Mouse (Mus musculus) neutrophil, adult 5-6 weeks (primary cell): ENCODE data around the gene Dpm2. TPM values are rescaled to one million over a fixed set of nuclear protein-coding genes. Genes with fewer than 3 reads are reported as not detected.

Experiments
- ATAC-seq: fragments of 151-379, 151-347 bp; 2 replicates; pipeline ENCODE4 v1.8.0; 2017; ENCODE audit warnings: mild to moderate bottlenecking, moderate TSS enrichment; ENCODE audit not compliant: insufficient number of reproducible peaks, poor library complexity, low FRiP score, severe bottlenecking; ENCODE audit errors: extremely low read depth
- total RNA-seq: library from RNA; stranded (forward); fragments of 200-1000 nt; gene quantifications from 2 replicates; pipeline ENCODE4 v1.2.3, GENCODE M21; 2017

Gene Dpm2
- total RNA-seq, 1 experiment from 2014 or later = 47.6 TPM

DNA sequence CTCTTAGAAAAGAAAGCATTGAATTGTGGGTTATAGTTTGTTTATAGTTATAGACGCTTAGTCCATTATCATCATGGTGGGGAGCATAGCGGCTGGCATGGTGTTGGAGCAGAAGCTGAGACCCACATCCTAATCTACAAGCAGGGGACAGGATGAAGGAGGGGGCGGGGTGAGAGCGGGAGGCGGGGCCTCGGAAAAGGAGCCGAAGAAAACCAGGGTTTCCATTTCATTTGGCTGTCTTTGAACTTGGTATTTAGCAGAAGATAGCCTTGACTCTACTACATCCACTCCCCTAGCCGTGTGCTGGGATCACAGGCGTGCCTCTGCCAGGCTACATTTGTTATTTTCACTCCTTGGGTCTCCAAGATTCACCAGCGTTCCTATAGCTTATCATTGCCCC, 34.0 kb downstream of the Dpm2 start:
- no peak for ATAC-seq

DNA sequence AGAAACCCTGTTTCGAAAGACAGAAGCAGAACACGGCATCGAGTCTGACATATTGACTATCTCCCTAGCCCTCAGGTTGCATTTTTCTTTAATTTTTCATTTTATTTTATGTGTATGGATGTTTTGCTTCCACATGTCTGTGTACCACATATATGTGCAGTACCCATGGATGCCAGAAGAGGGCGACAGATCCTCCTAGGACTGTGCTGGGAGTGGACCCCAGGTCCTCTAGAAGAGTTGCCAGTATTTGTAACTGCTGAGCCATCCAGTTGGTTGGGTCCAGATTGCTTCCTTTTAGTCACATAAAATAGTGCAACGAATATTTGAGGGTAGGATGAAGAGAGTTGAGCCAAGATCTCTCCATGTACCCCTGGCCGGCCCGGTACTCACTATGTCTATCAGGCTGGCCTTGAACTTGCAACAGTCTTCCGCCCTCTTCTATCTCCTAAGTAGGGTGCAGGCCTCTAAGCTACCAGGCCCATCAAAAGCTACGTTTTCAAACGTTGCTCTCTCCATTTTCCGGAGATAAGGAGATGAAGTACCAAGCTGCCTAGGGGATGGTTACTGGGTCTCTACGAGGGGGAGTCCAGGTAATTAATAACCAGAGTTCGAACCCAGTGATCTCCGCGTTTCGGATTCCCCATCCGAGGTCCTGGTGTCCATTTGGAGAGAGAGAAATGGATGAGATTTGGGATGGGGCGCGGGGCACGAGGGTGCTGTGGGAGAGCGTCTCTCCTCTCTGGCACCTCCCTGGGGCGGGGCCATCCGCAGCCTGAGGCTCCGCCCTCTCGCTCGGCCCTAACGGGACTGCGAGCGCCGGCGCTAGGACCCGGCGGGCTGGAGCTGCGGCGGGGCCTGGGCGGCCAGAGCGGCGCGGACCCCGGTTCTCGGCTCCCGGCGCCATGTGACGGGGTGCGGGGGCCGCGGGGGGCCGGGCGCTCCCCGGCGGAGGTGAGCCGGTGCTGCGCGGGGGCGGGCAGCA, 35.8 kb downstream of the Dpm2 start:
- ATAC-seq = peak; percentile 31

- ATAC-seq = peak; percentile 23; the same call in 1 of the 2 replicates
Observed at GRCm38 (mm10) chr2:32607262-32607947, 36.7 kb downstream of the Dpm2 start.

DNA sequence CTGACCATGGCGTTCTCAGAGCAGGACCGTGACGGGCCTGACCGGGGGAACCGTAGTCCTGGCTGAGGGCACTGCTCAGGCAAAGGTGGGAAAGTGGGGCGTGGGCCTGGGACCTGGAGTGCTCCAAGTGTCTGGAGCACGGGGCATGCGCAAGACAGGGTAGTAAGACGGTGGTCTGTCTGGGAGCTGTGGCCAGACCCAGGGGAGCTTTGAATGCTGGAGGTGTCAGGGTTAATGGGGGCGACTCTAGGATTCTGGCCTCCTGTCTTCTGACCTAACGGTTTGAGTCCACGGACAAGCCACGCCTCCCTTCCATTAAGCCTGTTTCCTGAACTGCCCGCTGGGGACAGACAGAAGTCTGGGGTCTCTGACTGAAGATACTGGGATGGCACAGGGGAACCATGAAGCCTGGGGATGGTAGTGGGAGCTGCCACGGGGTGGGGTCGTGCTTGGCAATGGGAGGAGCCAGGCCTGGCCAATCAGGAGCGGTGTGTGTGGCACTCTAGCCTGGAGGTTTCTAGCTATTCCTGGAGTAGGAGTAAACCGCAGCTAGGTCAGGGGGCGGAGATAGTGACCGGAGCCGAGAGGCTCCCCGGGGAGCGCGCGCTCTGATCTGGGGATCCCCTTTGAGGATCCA, 37.6 kb downstream of the Dpm2 start:
- ATAC-seq = peak; percentile 20; the same call in 1 of the 2 replicates

DNA sequence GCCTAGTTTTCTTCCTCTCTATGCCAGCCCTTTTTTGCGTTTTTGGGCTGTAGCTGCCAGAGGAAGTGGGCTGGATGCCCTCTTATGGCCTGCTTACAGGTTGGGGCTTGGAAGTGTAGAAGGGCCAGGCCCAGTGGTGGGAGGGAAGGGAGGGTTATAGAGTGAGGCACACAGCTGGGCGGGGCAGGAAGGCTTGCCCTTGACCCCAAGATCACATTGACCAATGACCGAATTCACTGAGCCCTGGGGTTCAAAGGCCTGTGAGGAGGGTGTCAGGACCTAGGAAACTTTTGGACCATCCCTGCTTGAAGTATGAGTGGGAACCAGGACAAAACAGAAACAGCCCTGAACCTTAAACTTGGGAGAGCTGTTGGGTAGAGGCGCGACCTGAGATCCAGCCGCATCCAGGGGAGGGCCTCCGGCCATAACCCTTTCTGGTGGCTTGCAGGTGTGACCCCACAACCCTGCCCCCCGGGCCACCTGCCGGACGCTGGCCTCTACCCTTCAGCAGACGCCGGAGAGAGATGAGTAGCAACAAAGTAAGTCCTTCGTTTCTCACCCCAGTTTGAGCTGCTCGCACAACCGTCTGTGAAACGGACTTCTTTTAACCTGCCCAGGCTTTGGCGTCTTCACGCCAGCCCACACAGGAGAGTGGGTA, 38.2 kb downstream of the Dpm2 start:
- no peak for ATAC-seq

GRCm38 (mm10) chr2:32610610-32611229, 40.1 kb downstream of the Dpm2 start:
- no peak for ATAC-seq

- ATAC-seq = no peak
Observed at GRCm38 (mm10) chr2:32612274-32612673, 41.6 kb downstream of the Dpm2 start.

DNA sequence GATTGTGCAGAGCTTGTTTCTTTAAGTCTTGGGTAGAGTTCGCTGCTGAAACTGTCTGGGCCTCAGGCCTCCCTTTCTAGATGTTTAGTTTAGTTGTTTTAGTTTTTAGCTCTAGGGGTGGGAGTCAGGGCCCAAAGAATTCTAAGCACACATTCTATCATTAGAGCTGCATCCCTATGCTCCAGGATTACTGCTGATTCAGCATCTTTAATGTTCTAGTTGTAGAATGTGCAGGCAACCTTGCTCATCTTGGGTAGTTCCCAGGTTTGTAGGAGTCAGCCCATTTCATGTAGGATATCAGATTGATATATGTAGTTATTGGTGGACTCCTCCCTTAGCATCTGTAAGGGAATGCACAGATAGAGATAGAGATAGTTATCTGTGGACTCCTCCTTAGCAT, 46.5 kb downstream of the Dpm2 start:
- ATAC-seq = no peak

DNA sequence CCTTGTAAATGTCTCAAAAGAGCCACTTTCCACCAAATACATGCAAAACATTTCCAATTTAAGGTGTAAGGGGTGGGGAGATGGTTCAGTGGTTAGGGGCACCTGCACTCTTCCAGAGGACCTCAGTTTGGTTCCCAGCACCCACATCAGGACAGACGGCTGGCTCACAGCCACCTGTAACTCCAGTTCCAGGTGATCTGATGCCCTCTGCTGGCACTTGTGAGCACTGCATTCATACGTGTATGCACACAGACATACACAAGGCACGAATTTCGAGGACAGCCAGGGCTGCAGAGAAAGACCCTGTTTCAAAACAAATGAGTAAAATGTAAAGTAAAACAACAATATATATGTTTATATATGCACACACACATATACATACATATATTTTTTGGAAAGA, 46.9 kb downstream of the Dpm2 start:
- no peak for ATAC-seq

DNA sequence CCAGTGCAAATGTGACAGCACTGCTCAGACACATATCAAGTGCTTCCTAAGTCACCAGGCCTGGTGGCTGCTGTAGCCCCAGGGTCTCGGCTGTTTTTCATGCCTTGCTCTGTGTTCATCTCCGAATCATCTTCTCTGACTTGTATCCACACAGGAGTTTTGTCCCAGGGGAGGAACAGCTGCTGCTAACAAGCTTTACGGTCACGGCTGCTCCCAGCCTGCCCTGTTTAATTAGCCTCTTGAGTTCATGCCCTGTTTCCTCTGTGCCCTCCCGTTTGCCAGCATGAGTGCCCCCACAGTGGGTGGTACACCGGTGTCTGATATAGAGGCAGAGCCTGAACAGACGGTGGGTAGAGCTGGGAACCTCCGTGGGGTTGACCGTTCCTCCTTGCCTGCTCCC, 47.4 kb downstream of the Dpm2 start:
- ATAC-seq = no peak

DNA sequence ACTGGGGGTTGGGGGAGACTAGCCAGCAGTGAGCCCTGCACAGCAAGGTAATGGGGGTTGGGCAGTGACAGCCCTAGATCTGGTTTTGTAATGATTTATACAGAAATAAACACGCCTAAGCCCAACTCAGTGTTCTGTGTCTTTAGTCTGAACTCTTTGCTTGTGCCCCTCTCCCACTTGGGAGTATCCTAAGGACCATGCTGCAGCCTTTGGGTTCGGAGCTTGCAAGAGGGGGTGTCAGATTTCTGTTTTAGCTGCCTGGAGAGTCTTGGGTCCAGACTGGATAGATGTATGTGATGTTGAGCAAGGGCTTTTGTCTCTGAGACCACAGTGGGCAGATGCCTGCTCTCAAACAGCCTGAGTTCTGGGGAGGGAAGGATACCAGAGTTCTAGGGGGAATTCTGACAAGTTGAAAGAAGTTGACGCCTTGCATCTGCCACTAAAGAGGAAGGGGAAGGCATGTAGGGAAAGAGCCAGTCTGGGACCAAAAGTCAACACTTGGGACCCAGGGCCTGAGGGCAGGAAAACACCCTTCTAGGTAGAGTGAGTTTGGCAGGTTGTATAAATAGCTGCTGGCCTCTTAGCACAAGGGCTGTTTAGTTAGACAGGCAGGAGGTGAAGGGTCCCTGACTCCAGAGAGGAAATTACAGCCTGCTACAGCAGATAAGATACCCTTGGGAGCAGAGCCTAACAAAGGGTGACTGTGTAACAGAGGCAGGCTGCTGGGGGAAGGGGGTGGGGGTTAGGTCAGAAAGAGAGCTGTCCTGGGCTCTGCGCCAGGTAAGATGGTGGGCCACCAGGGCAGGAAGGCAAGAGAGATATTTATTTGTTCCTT, 50.2 kb downstream of the Dpm2 start:
- ATAC-seq = no peak

- no peak for ATAC-seq
Observed at GRCm38 (mm10) chr2:32621517-32621859, 50.8 kb downstream of the Dpm2 start, which contains the start of gene Ak1. Gene Ak1, plus strand, starts transcription at chr2:32621758.

Other genes starting within 250 kb of the Dpm2 start
- gene Ciz1, start 218.5 kb upstream of the Dpm2 start, total RNA-seq = 120 and 134 TPM in 2 replicates
- gene Dnm1, start 217.5 kb upstream of the Dpm2 start, total RNA-seq = not detected in 2 replicates
- 31.8 and 39.5 TPM in 2 replicates for gene 1110008P14Rik, start 188.9 kb upstream of the Dpm2 start, total RNA-seq
- 246 and 252 TPM in 2 replicates for gene Lcn2, start 182.6 kb upstream of the Dpm2 start, total RNA-seq
- 2.9 and 4.1 TPM in 2 replicates for gene Ptges2, start 175.0 kb upstream of the Dpm2 start, total RNA-seq
- gene Naif1, start 120.4 kb upstream of the Dpm2 start, total RNA-seq = 6.1 and 6.4 TPM in 2 replicates
- 15.2 and 17.8 TPM in 2 replicates for gene Slc25a25, start 119.4 kb upstream of the Dpm2 start, total RNA-seq
- gene Fam102a, start 35.5 kb upstream of the Dpm2 start, total RNA-seq = 36.8 and 38.4 TPM in 2 replicates
- gene Pip5kl1, start 3.9 kb downstream of the Dpm2 start, total RNA-seq = 1.3 and 1.4 TPM in 2 replicates
- gene 9430097D07Rik, start 4.8 kb downstream of the Dpm2 start, total RNA-seq = not detected in 2 replicates
- gene St6galnac4, start 16.2 kb downstream of the Dpm2 start, total RNA-seq = 13.6 and 16.9 TPM in 2 replicates
- gene St6galnac6, start 28.9 kb downstream of the Dpm2 start, total RNA-seq = 4.7 and 5.4 TPM in 2 replicates
- not detected in 2 replicates for gene Ak1, start 50.9 kb downstream of the Dpm2 start, total RNA-seq
- gene Eng, start 75.7 kb downstream of the Dpm2 start, total RNA-seq = 0.25 TPM in 1 of 2 replicates, not detected in the other
- 9.0 and 10.1 TPM in 2 replicates for gene Fpgs, start 133.3 kb downstream of the Dpm2 start, total RNA-seq
- gene Cdk9, start 142.2 kb downstream of the Dpm2 start, total RNA-seq = 97.2 and 121 TPM in 2 replicates
- gene Sh2d3c, start 150.2 kb downstream of the Dpm2 start, total RNA-seq = 151 and 152 TPM in 2 replicates
- not detected in 2 replicates for gene 6330409D20Rik, start 170.2 kb downstream of the Dpm2 start, total RNA-seq
- gene Tor2a, start 186.4 kb downstream of the Dpm2 start, total RNA-seq = 28.0 and 31.1 TPM in 2 replicates
- gene Ttc16, start 204.8 kb downstream of the Dpm2 start, total RNA-seq = 0.12 and 0.47 TPM in 2 replicates
- gene Ptrh1, start 204.9 kb downstream of the Dpm2 start, total RNA-seq = 2.0 TPM in 1 of 2 replicates, not detected in the other
- gene Cfap157, start 213.6 kb downstream of the Dpm2 start, total RNA-seq = not detected in 2 replicates